Mouse (Mus musculus): ENCODE data around the gene Rassf7. TPM values are rescaled to one million over a fixed set of nuclear protein-coding genes. Genes with fewer than 3 reads are reported as not detected.

The Rassf7 gene
- polyA plus RNA-seq, 1 experiment from 2014 or later = 27.2 TPM

DNA sequence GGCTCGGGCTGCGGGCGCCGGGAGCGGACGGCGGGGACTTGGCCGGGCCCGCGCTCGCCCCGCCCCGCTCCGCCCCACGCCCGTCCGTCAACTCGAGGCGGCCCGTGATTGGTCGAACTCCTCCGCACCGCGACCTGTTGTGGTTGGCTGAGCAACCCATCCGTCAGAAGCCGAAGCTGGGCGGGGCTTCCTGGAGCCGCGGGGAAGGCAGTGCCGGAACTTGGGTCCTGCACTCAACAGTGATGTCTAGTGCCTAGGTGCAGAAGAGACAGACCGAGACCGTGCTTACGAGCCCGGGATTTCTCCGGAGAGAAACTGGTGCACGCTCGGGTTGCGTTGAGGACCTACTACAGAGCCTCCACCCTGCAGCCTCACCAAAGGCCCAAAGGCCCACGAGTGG is 21.7 kb upstream of the Rassf7 start, which contains the start of the genes Hras and Lrrc56:
TSS of gene Hras (minus strand) at position 58 of the 400 bp plus-strand sequence.
TSS of gene Lrrc56 (plus strand) at position 210 of the 400 bp plus-strand sequence.
- peaks cover 32% of the 10 kb centered on the region for H3K36me3 ChIP-seq (ENCODE audit: control insufficient read depth, insufficient read depth, low read length)
- no peaks in the 10 kb centered on the region for H3K27me3 ChIP-seq (ENCODE audit: control insufficient read depth, insufficient read depth, low read length)
- under 1% methylated on average over 36 of the region's 39 CpGs for WGBS
- no peaks in the 10 kb centered on the region for H3K9me3 ChIP-seq (ENCODE audit: control insufficient read depth, low read length)
- peak within 1 kb of the TSS; percentile 93 for H3K9ac ChIP-seq (replicated peaks; ENCODE audit: low read length)
- ATAC-seq (ENCODE audit: low FRiP score, low TSS enrichment) = peak; percentile 93
- H3K4me3 ChIP-seq (replicated peaks; ENCODE audit: low read depth, low read length) = peak within 1 kb of the TSS; percentile 88
- DNase-seq = peak; percentile 99
- H3K27ac ChIP-seq (replicated peaks; ENCODE audit: low read depth, low read length) = peak within 1 kb of the TSS; percentile 81
- H3K4me1 ChIP-seq (ENCODE audit: control insufficient read depth, insufficient read depth, low read length) = peaks cover 20% of the 10 kb centered on the region
- peak within 1 kb of the TSS; percentile 97 for H3K4me2 ChIP-seq (ENCODE audit: low read length)

- Histone ChIP-seq H3K27me3 (ENCODE audit: control insufficient read depth, insufficient read depth, low read length) (no peaks in the 10 kb centered on the region), H3K4me2 (ENCODE audit: low read length) (peak overlapping the region; percentile 97), H3K9me3 (ENCODE audit: control insufficient read depth, low read length) (no peaks in the 10 kb centered on the region), H3K27ac (replicated peaks; ENCODE audit: low read depth, low read length) (peak overlapping the region; percentile 81), H3K4me1 (ENCODE audit: control insufficient read depth, insufficient read depth, low read length) (peaks cover 20% of the 10 kb centered on the region), H3K4me3 (replicated peaks; ENCODE audit: low read depth, low read length) (peak overlapping the region; percentile 88), H3K36me3 (ENCODE audit: control insufficient read depth, insufficient read depth, low read length) (peaks cover 29% of the 10 kb centered on the region), H3K9ac (replicated peaks; ENCODE audit: low read length) (peak overlapping the region; percentile 36; the same call in 1 of the 2 replicates)
- no peak for ATAC-seq (ENCODE audit: low FRiP score, low TSS enrichment)
- DNase-seq = no peak
- WGBS = under 1% methylated on average over 23 of the region's 23 CpGs
These were observed 21.3 kb upstream of the Rassf7 start for GRCm38 (mm10) chr7:141194409-141194808.

DNA sequence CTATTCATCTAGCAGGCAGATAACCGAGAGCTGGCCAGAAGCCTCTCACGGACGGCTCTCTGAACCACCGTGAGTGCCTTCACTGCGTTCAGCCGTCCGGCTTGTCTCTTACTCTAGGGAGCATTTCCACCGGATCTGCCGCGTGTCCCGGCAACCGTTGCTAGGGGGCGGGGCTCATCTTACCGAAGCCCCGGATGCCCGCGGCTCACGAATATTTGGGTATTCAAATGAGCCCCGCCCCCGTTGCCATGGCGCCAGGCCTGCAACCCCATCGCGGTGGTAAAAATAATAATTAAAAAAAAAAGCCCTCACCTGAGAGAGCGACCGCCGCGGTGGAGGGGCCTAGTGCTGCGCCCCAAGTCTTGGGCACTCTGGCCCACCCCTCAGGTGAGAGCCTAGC is 20.8 kb upstream of the Rassf7 start:
- peak; percentile 47; the same call in 1 of the 2 replicates for ATAC-seq (ENCODE audit: low FRiP score, low TSS enrichment)
- under 1% methylated on average over 28 of the region's 28 CpGs for WGBS
- Histone ChIP-seq H3K27me3 (ENCODE audit: control insufficient read depth, insufficient read depth, low read length) (no peaks in the 10 kb centered on the region), H3K9ac (replicated peaks; ENCODE audit: low read length) (peak overlapping the region; percentile 36; the same call in 1 of the 2 replicates), H3K9me3 (ENCODE audit: control insufficient read depth, low read length) (no peaks in the 10 kb centered on the region), H3K4me2 (ENCODE audit: low read length) (peak overlapping the region; percentile 97), H3K27ac (replicated peaks; ENCODE audit: low read depth, low read length) (peak overlapping the region; percentile 81), H3K36me3 (ENCODE audit: control insufficient read depth, insufficient read depth, low read length) (peaks cover 25% of the 10 kb centered on the region), H3K4me3 (replicated peaks; ENCODE audit: low read depth, low read length) (peak overlapping the region; percentile 88), H3K4me1 (ENCODE audit: control insufficient read depth, insufficient read depth, low read length) (peaks cover 20% of the 10 kb centered on the region)
- DNase-seq = peak; percentile 96

- Histone ChIP-seq H3K9me3 (ENCODE audit: control insufficient read depth, low read length) (no peaks in the 10 kb centered on the region), H3K27me3 (ENCODE audit: control insufficient read depth, insufficient read depth, low read length) (no peaks in the 10 kb centered on the region), H3K4me1 (ENCODE audit: control insufficient read depth, insufficient read depth, low read length) (peaks cover 20% of the 10 kb centered on the region), H3K4me3 (replicated peaks; ENCODE audit: low read depth, low read length) (no peak overlapping the region), H3K4me2 (ENCODE audit: low read length) (peak overlapping the region; percentile 97; the same call in 1 of the 2 replicates), H3K9ac (replicated peaks; ENCODE audit: low read length) (no peak overlapping the region), H3K27ac (replicated peaks; ENCODE audit: low read depth, low read length) (no peak overlapping the region), H3K36me3 (ENCODE audit: control insufficient read depth, insufficient read depth, low read length) (peaks cover 16% of the 10 kb centered on the region)
- no peak for DNase-seq
- 95% methylated on average over 2 of the region's 2 CpGs for WGBS
- no peak for ATAC-seq (ENCODE audit: low FRiP score, low TSS enrichment)
These were observed 19.9 kb upstream of the Rassf7 start for GRCm38 (mm10) chr7:141195754-141196153.

DNA sequence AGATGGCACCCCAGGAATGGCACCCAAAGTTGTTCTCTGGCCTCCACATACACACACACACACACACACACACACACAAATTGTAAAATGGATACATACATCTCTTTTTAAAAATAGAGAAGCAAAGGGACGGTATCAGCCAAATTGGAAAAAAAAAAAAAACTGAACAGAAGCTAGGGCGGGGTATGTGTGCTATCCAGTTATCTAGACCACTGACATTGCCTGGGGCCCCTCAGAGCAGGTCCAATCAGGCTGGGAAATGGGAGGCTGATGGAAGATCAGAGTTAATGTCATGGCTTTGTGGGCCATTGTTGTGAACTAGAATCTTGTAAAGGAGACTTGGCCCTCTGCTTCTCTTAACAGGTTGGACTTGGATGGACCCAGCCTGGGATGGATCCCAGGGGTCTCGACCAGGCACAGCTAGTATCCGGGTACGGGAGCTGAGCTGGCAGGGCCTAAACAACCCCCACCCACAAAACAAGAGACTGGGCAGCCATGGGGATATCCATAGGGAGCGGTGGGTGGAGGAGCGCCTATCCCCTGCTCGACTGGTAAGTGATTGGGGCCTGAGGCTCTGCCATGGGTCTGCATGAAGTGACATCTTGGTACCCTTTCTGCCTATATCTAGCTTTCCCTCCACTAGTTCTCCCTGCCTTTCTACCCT is 18.9 kb upstream of the Rassf7 start:
- peaks cover 6% of the 10 kb centered on the region for H3K36me3 ChIP-seq (ENCODE audit: control insufficient read depth, insufficient read depth, low read length)
- WGBS = 95% methylated on average over 8 of the region's 8 CpGs
- no peaks in the 10 kb centered on the region for H3K9me3 ChIP-seq (ENCODE audit: control insufficient read depth, low read length)

GRCm38 (mm10) chr7:141198121-141198520 is 17.5 kb upstream of the Rassf7 start:
- H3K27me3 ChIP-seq (ENCODE audit: control insufficient read depth, insufficient read depth, low read length) = no peaks in the 10 kb centered on the region
- WGBS = 97% methylated on average over 4 of the region's 4 CpGs
- no peak overlapping the region for H3K27ac ChIP-seq (replicated peaks; ENCODE audit: low read depth, low read length)
- H3K9me3 ChIP-seq (ENCODE audit: control insufficient read depth, low read length) = no peaks in the 10 kb centered on the region
- ATAC-seq (ENCODE audit: low FRiP score, low TSS enrichment) (no peak), DNase-seq (no peak)
- H3K4me2 ChIP-seq (ENCODE audit: low read length) = no peak overlapping the region
- no peak overlapping the region for H3K4me3 ChIP-seq (replicated peaks; ENCODE audit: low read depth, low read length)
- peaks cover 6% of the 10 kb centered on the region; the same call in 1 of the 2 replicates for H3K4me1 ChIP-seq (ENCODE audit: control insufficient read depth, insufficient read depth, low read length)
- H3K36me3 ChIP-seq (ENCODE audit: control insufficient read depth, insufficient read depth, low read length) = no peaks in the 10 kb centered on the region
- no peak overlapping the region for H3K9ac ChIP-seq (replicated peaks; ENCODE audit: low read length)

More for the DNA sequence above, 18.9 kb upstream of the Rassf7 start:
- H3K27me3 ChIP-seq (ENCODE audit: control insufficient read depth, insufficient read depth, low read length) = no peaks in the 10 kb centered on the region
- no peak overlapping the region for H3K9ac ChIP-seq (replicated peaks; ENCODE audit: low read length)
- ATAC-seq (ENCODE audit: low FRiP score, low TSS enrichment) = no peak
- no peak overlapping the region for H3K4me2 ChIP-seq (ENCODE audit: low read length)
- H3K4me3 ChIP-seq (replicated peaks; ENCODE audit: low read depth, low read length) = no peak overlapping the region
- peaks cover 17% of the 10 kb centered on the region for H3K4me1 ChIP-seq (ENCODE audit: control insufficient read depth, insufficient read depth, low read length)
- no peak overlapping the region for H3K27ac ChIP-seq (replicated peaks; ENCODE audit: low read depth, low read length)
- no peak for DNase-seq

DNA sequence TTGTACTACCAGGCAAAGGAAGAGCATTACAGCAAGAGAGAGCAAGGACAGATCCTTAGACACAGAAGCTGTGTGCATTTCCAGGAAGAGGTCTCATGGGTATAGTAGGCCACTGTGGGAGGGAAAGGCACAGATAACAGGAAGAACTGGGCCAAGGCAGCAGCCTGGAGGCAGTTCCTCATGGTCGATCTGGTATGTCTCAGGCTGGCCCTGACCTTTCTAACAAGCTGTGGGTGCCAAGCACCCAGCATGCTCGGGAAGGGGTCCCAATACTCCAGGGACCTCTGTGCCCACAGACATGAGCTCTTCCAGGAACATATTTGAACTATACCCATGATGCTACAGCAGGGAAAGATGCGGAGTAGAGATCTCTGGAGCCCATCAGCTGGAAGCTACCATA is 11.1 kb upstream of the Rassf7 start:
- ATAC-seq (ENCODE audit: low FRiP score, low TSS enrichment) = no peak
- H3K27ac ChIP-seq (replicated peaks; ENCODE audit: low read depth, low read length) = no peak overlapping the region
- no peak overlapping the region for H3K4me2 ChIP-seq (ENCODE audit: low read length)
- no peak overlapping the region for H3K4me3 ChIP-seq (replicated peaks; ENCODE audit: low read depth, low read length)
- WGBS = 78% methylated on average over 3 of the region's 3 CpGs
- no peak overlapping the region for H3K9ac ChIP-seq (replicated peaks; ENCODE audit: low read length)
- H3K9me3 ChIP-seq (ENCODE audit: control insufficient read depth, low read length) = no peaks in the 10 kb centered on the region
- no peak for DNase-seq
- no peaks in the 10 kb centered on the region for H3K36me3 ChIP-seq (ENCODE audit: control insufficient read depth, insufficient read depth, low read length)
- H3K27me3 ChIP-seq (ENCODE audit: control insufficient read depth, insufficient read depth, low read length) = no peaks in the 10 kb centered on the region
- no peaks in the 10 kb centered on the region for H3K4me1 ChIP-seq (ENCODE audit: control insufficient read depth, insufficient read depth, low read length)

DNA sequence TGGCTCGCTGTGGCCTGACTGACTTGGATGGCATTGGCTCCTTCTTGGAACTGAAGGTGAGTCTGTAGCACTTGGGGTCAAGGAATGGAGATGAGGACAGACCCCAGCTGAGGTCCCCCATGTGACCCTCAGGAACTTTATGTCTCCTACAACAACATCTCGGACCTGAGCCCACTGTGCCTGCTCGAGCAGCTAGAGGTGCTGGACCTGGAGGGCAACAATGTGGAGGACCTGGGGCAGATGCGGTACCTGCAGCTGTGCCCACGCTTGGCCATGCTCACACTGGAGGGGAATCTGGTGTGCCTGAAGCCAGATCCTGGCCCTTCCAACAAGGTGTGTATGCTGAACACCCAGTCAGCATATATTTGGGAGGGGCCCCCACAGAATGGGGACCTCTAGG is 10.2 kb upstream of the Rassf7 start:
- H3K9me3 ChIP-seq (ENCODE audit: control insufficient read depth, low read length) = no peaks in the 10 kb centered on the region
- DNase-seq (no peak), ATAC-seq (ENCODE audit: low FRiP score, low TSS enrichment) (no peak)
- H3K4me3 ChIP-seq (replicated peaks; ENCODE audit: low read depth, low read length) = no peak overlapping the region
- no peak overlapping the region for H3K4me2 ChIP-seq (ENCODE audit: low read length)
- H3K27me3 ChIP-seq (ENCODE audit: control insufficient read depth, insufficient read depth, low read length) = no peaks in the 10 kb centered on the region
- H3K4me1 ChIP-seq (ENCODE audit: control insufficient read depth, insufficient read depth, low read length) = no peaks in the 10 kb centered on the region
- no peaks in the 10 kb centered on the region for H3K36me3 ChIP-seq (ENCODE audit: control insufficient read depth, insufficient read depth, low read length)
- 84% methylated on average over 5 of the region's 5 CpGs for WGBS
- no peak overlapping the region for H3K9ac ChIP-seq (replicated peaks; ENCODE audit: low read length)
- H3K27ac ChIP-seq (replicated peaks; ENCODE audit: low read depth, low read length) = no peak overlapping the region

Data from midbrain, embryonic 14.5 days (tissue).